Mouse (Mus musculus) adrenal gland, postnatal 4 days (tissue): ENCODE measurements around the gene Mlx. TPM values are rescaled to one million over a fixed set of nuclear protein-coding genes. Genes with fewer than 3 reads are reported as not detected.
"Not testable (repeated sequence)": the region's sequence is repeated elsewhere in the genome, so short reads cannot be mapped to it uniquely, and the experiment has no call there.

Experiments
- DNase-seq, 2 experiments: peaks; one replicate each; pipeline ENCODE4 v3.0.0; 2021 to 2022; ENCODE audit warnings: low spot score in 2 of 2, mixed read lengths in 2 of 2
- total RNA-seq, 2 experiments: library from RNA; stranded (reverse); gene quantifications; 2 replicates each; pipeline ENCODE4 v1.2.3; 2021

Mlx gene
- total RNA-seq, 2 experiments from 2014 or later = 27.3 to 27.5 TPM

GRCm38 (mm10) chr11:101095314-101096024 is 8.4 kb downstream of the Mlx start, which contains the start of gene Psmc3ip:
Gene Psmc3ip, minus strand, starts transcription at chr11:101095436.
- DNase-seq = peak; percentile 72 to 87

GRCm38 (mm10) chr11:101098231-101098630 is 11.2 kb downstream of the Mlx start:
- DNase-seq = no peak

GRCm38 (mm10) chr11:101103011-101103410 is 15.9 kb downstream of the Mlx start:
- no peak for DNase-seq

DNA sequence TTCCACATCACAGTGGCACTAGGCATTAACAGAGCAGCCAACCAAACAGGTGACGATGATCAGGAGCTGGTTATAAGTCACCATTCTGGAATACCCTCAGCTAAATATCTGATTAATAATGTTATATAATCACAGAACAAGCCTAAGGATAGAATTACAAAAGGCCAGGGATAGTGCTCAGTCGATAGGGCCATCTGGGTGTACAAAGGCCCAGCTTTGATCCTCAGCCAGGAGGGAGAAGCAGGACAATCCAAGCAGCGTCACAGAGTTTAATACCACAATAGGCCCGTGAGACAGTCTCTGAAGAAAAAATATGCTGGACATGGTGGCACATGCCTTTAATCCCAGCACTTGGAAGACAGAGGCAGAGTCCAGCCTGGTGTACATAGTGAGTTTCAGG is 22.3 kb downstream of the Mlx start:
- DNase-seq = no peak

GRCm38 (mm10) chr11:101110708-101111107 is 23.6 kb downstream of the Mlx start:
- no peak for DNase-seq

DNA sequence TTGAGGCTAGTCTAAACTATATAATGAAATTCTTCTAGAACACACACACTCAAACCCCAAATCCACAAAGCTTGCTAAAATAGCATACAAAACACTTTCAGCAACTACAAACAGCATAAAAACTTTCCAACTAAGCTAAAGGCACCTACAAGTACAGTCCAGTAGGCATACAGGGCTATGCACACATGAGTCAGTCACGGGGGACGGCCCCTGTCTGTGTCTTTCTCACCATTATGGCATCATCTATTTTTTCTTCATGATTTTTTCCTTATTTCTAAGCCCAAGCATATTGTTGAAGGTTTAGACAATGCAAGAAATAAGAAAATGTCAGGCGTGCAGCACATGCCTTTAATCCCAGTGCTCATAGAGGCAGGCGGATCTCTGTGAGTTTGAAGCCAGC is 24.1 kb downstream of the Mlx start:
- no peak for DNase-seq

DNA sequence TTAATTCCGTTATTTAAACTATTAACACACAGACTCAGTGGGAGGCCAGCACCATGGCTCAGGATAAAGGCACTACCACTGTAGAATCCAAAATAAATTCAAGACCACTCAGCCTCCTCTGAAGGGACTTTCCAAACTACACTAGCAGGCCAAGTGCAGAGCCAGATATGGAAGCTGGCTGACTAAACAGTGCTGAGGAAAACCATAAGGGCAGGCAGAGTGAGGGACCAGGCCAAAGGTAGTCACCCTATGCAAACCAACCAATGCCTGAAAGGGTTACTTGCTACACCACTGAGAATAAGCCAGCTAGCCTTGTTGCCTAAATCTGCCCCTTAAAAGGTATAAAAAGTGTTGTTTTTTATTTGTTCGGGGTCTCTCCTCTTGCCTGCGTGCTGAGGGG is 25.1 kb downstream of the Mlx start:
- no peak for DNase-seq

DNA sequence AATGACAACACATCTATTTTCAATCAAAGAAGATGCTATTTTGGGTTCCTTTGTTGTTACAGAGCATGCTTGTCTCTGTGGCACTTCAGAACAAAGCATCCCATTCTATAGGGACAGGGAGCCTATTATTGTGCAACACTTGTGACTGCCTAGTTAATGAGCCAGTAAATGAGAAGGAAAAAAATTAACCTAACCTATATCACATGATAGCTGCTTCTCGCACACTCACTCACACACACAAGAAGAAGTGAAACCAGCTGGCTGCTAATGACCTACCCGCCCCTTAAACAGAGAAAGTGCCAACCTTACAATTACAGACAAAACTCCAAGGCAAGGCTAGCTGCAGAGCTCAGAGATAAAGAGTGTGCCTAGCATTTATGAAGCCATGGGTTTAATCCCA is 28.5 kb downstream of the Mlx start:
- no peak for DNase-seq

DNA sequence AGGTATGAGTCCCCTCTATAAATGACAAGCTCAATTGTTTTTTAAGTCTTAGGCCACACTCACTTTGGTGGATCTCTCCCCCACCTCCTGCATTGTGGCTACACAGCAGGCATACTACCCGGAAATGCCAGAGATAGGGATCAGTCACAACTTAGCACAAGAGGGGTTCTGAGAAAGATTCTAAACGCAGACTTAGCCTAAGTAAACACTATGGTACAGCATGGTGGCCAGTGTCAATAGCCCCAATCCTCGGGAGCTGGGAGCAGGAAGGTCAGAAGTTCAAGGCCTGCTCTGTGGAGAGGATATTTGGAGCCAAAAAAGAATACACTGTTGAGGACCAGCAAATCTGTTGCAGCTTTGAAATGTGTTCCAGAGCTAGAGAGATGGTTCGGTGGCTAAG is 31.0 kb downstream of the Mlx start:
- DNase-seq = no peak

DNA sequence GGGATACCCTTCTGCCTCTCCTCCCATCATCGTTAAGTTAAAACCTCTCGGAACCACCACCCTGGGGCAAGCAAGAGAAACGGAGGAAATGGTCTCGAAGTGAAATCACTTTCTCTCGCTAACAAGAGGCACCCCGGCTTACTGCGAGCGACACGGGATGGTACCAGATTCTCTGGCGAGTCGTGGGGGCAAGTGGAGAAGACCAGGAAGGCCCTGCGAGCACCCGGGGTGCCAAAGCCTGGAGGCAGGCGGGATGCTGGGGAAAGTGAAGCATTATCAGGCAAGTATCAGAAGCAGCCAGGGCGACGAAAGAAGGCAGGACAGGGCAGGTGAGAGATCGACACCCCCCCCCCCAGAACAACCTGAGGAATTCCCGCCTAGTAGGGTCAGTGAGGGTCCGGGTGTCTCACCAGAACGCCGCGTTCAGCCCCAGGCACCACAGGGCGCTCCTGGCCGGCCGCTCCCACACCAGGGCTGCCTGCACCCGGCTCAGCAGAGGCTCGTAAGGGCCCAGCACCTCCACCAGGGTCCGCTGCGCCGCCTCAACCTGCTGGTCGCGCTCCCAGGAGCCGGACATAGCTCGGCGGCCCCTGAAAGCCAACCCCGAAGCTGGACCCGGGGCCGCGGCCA is 32.2 kb downstream of the Mlx start:
- no peak for DNase-seq

GRCm38 (mm10) chr11:101119761-101120544 is 32.9 kb downstream of the Mlx start, which contains the start of the genes Retreg3 and Tubg1:
Gene Retreg3, minus strand, starts transcription at chr11:101119893.
Gene Tubg1, plus strand, starts transcription at chr11:101119938.
- DNase-seq = peak; percentile 96 to 99

DNA sequence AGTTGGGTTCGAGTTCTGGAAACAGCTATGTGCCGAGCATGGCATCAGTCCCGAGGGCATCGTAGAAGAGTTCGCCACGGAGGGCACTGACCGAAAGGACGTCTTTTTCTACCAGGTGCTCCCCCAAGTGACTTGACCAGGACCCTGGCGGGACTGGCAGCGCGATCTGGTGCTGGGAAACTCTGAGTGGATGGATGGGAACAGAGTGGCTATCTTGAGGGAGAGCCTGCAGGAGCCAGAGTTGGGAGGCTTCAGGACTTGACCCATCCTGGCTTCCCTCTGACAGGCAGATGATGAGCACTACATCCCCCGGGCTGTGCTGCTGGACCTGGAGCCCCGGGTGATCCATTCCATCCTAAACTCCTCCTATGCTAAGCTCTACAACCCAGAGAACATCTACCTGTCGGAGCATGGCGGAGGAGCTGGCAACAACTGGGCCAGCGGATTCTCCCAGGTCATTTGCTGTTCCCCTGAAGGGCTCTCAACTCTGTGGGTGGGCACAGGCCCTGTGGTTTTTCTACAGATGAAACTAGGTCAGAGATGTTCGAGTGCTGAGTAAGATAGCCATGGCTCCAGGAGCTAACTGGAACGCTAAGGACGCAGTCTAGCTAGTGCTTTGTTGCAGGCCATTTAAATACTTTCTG is 33.6 kb downstream of the Mlx start:
- no peak for DNase-seq

GRCm38 (mm10) chr11:101124494-101124893 is 37.4 kb downstream of the Mlx start:
- DNase-seq = not testable (repeated sequence)

- not testable (repeated sequence) for DNase-seq
These were observed 37.9 kb downstream of the Mlx start for GRCm38 (mm10) chr11:101125008-101125407.

DNA sequence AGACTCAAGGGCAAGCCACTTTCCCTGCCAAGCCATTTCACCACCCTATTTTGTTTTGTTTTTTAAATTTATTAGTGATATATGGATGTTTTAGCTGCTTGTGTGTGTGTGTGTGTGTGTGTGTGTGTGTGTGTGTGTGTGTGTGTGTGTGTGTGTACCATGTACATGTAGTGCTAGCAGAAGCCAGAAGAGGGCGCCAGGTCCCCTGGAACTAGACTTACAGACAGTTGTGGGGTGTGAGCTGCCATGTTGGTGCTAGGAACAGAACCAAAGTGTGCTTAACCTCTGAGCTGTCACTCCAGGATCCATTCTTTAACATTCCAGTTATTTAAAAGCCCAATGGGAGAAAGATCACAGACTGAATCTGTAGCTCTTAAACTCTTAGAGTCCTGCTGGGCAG is 40.0 kb downstream of the Mlx start:
- no peak for DNase-seq

DNA sequence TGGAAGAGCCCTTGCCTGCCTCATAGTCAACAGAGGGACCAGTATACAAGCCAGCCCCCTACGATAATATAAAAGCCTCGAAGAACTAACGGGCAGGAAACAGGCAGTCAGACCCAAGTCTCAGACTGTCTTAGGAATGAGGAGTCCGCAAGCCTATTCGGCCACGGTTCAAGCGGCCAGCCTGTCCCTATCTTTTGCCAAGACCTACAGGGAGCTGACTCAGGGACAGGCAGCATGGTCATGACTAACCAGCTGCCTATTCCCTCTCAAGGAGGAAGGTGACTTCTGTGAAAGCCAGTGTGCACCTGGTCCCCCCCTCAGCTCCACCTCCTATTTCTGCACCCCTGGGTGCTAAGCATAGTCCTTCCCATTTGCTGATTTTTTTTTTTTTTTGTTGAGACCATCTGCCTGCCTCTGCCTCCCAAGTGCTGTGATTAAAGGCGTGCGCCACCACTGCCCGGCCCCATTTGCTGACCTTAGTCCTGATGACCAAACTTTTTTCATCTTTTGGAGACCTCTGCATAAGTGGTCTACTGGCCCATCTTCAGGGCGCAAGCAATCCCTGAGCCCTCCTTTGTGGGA is 42.0 kb downstream of the Mlx start:
- no peak for DNase-seq

GRCm38 (mm10) chr11:101130056-101130756 is 43.1 kb downstream of the Mlx start:
- DNase-seq = no peak

- DNase-seq = no peak
These were observed 44.1 kb downstream of the Mlx start for GRCm38 (mm10) chr11:101131187-101131586.

DNA sequence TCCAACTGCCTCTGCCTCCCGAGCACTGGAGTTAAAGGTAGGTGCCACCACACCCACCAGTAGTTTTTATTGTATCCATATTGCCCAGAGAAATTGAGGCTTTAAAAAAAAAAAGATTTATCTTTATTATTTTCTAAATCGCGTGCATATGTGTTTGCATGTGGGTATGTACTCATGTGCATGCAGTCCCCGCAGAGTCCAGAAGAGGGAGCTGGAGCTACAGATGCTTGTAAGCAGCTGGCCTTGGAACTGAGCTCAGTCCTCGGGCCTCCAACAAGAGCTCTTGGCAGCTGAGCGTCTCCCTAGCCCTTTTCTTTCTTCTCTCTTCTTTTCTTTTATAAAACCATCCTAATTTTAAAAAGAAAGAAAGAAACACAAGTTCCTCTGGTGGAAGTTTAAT is 44.6 kb downstream of the Mlx start:
- no peak for DNase-seq

GRCm38 (mm10) chr11:101133037-101133436 is 46.0 kb downstream of the Mlx start:
- no peak for DNase-seq
